Mouse (Mus musculus): ENCODE results near the gene Mvb12b.

The Mvb12b gene

GRCm38 (mm10) chr2:33817663-33818346 is 69.9 kb downstream of the Mvb12b start:
- in situ Hi-C loops (cut with MboI, MseI), result no loop called here

DNA sequence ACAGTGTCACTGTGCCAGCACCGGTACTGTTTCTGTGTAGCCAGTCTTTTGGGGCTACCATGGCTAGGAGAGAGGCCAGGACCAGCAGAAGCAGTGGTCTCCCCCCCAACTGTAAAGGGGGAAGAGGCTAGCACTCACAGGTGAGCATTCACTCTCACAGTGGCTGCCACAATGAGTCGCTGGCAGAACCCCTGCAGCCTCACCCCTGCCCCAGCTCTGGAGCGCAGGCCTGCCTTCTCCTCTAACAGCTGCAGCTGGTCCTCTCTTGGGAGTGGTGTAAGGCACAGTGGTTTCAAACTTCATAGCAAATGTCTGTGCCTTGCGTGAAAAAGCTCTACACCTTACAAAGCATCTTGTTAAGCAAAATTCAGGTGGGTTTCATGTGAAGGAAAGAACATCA is 70.7 kb downstream of the Mvb12b start:
- in situ Hi-C loops (cut with MboI, MseI), result no loop called here

GRCm38 (mm10) chr2:33814581-33814980 is 73.2 kb downstream of the Mvb12b start:
- in situ Hi-C loops (cut with MboI, MseI), result no loop called here

DNA sequence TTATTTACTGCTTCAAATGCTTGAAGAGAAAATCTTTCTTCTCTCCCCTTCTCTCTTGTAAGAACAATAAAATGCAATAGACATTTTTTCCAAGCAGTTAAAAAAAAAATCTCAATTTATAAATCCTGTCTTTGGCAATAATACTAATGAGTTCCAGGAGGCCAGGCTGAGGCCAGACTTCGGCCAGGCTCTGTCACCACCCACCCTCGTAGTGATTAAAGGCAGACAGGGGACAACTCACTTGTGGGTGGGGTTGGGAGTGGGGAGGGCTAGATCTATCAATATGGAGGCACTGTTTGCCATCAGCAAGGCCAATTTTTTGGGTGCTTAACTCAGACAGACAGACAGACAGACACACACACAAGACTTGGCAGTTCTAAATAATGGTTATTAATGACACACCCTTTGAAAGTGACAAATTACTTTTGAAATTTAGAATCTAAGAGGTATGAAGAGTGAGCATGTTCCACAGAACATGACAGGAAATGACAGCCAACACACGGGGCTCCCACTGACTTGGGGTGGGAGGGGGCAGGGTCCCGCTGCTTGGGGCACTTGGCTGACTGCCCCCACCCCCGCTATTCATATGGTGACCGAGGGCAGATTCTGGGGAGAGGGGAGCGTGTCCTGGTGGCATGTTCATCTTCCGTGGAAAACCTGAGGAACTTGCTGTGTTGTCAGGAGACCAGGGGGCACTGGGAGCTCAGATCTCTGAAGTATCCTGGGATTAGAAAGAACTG is 74.1 kb downstream of the Mvb12b start:
- in situ Hi-C loops (cut with MboI, MseI), result no loop called here

GRCm38 (mm10) chr2:33812980-33813379 is 74.8 kb downstream of the Mvb12b start:
- in situ Hi-C loops (cut with MboI, MseI), result no loop called here

- in situ Hi-C loops (cut with MboI, MseI), result no loop called here
These were observed 76.3 kb downstream of the Mvb12b start for GRCm38 (mm10) chr2:33811349-33811890.

DNA sequence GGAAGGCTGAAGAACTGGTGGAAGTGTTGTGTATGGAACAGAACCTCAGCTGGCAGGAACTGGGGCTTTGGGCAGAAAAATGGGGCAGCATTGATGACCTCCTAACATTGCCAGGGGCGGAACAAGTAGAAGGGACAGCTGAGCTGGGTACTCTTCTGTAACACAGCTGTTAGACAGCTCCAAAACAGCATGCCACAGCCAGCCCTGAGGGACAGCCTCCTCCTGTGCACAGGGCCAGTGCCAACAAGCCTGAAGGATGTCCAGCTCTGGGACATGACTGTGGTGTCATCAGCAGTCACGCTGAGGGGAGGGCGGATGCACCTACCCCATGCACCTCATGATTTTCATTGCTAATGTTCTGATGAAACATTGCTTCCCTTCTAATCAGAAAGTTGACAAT is 78.7 kb downstream of the Mvb12b start:
- in situ Hi-C loops (cut with MboI, MseI), result no loop called here

DNA sequence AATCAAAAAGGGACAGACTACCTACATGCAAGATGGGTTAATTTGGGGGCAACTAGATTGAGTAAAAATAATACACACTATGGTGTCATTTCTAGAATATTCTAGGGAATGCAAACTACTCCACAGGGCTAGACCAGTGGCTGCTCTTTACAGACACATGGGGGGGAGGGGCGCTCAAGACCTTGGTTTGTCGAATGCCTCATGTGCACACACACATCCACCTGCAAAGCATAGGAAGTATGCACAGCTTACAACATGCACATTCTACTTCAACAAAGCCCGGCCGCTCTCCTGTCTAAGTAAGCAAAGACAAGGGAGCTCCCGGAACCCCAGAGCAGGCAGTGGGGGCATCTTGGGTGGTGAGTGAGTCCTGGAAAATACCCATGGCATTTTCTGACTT is 79.7 kb downstream of the Mvb12b start:
- in situ Hi-C loops (cut with MboI, MseI), result no loop called here

GRCm38 (mm10) chr2:33805640-33806039 is 82.1 kb downstream of the Mvb12b start:
- in situ Hi-C loops (cut with MboI, MseI), result no loop called here

DNA sequence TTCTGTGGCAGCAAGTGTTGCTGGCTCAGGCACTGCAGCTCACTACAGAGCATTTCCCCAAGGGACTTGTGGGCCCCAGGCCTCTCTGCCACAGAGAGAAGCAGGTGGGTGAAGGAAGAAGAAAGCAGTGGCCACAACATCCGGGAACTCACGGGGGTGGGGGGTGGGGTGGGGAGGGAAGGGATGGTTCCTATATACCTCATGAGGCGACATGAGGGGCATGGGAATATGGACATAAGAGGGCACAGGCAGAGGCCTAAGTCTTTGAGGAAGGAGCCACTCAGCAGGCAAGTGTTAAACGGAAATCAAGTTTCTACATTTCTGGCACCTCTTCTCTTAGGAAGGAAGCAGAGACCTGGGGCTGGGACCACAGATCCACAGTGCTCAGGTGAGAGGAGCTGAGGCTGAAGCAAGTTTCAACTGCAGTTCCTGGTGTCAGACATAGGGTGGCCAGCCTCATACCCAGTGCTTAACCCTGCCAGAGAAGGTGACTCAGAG is 84.0 kb downstream of the Mvb12b start:
- in situ Hi-C loops (cut with MboI, MseI), result no loop called here

- in situ Hi-C loops (cut with MboI, MseI), result no loop called here
These were observed 84.6 kb downstream of the Mvb12b start for GRCm38 (mm10) chr2:33803083-33803615.

DNA sequence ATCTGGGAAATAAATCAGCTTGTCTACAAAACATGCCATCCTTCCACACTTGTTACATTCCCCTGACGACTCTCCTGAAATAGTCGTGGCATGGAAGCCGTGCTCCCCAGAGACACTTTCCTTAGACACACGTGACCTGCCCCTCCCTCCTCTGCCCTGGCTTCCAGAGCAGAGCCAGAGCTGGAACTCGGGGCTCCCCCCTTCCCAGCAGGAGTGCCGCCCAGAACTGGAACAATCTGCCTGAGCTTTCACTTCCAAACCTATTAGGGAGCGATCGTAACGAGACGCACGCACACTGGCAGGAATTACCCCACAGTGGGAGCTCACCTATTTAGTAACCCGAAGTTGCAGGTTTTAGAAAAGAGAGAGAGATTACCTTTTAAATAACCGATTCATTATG is 86.0 kb downstream of the Mvb12b start:
- in situ Hi-C loops (cut with MboI, MseI), result no loop called here

DNA sequence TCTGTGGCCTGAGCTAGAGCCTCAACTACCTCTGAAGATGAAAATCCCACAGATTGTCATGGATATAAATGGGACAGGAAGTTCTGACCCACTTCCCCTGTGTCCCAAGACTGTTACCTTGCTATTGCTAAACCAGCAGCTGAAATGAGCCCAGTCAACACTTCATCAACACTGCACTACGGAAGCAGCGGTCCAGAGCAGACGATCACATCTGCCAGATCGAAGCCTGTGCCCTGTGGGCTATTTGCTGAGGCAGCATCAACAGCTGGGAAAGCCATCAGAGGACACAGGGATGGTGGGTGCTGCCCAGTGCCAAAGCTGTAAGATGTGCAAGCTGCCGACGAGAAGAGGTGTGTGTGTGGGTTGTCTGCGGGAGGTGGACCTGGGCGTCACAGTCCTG is 86.4 kb downstream of the Mvb12b start:
- in situ Hi-C loops (cut with MboI, MseI), result no loop called here

DNA sequence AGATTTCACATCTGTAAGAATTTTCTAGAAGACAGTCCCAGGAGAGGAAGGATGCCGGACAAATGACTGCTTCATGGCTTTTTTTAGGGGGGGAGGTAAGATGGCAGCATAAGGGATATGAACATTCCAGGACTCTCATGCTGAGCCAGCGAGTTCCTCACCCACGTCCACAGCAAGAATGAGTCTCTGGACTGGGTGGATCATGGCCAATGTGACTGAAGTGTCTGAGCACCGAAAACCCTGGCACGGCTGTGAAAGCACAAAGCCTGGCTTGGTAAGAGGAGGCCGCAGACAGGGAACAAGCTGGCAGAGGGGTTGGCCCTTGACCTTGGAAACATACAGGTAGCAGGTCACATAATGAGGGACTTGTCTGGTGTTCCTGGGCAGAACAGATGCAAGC is 87.5 kb downstream of the Mvb12b start:
- in situ Hi-C loops (cut with MboI, MseI), result no loop called here

DNA sequence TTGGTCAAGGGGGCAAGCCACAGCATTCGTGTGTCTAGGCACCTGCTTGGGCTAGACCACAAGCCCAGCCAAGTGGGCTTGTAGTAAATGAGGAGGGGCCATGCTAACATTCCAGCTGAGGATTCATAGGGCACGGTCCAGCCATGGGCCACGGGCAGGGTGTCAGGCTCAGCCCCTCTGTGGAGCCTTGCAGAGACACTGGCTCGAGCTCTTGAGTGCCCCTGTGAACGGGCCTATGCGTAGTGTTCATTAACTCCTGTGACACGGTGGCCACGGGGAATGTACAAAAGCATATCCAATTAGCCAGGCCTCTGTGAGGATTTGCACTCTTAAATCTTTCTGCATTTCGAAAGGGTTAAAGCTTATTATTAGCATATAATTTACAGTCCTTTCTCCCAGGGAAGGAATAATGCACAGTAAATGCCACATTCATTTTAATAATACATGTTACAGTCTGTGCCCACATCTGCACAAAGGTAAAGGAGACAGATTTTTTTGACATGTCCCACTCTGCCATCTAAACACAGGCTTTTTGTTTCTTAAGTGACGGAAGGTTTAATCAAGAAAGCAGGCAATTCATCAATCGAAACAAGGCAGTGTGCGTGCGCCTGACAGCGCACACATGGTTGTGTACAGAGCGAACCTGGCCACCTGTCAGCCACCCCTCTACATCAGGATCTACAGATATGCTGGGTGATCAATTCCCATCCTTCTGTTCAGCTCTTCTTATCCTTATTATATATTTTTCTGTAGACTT is 91.9 kb downstream of the Mvb12b start:
- in situ Hi-C loops (cut with MboI, MseI), result no loop called here

- in situ Hi-C loops (cut with MboI, MseI), result no loop called here
These were observed 92.7 kb downstream of the Mvb12b start for GRCm38 (mm10) chr2:33795001-33795580.

GRCm38 (mm10) chr2:33794483-33794882 is 93.3 kb downstream of the Mvb12b start:
- in situ Hi-C loops (cut with MboI, MseI), result no loop called here

DNA sequence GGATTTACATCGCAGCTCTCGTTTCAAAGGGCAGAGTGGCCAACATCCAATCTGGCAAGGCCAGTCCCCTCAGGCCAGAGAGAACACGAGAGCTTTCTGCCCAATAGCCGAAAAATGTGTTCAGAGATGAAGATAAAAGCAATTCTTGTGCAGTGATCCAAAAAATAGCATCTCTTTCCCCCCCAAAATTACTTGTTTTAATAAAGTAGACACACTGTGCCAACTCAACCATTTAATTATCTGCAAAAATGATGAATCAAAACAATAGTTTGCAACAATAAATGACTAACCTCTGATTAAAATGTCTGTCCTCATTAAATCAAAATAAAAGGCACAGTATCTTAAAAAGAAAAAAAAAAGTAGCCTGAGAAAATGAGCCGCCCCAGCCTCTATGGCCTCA is 97.4 kb downstream of the Mvb12b start:
- in situ Hi-C loops (cut with MboI, MseI), result no loop called here

DNA sequence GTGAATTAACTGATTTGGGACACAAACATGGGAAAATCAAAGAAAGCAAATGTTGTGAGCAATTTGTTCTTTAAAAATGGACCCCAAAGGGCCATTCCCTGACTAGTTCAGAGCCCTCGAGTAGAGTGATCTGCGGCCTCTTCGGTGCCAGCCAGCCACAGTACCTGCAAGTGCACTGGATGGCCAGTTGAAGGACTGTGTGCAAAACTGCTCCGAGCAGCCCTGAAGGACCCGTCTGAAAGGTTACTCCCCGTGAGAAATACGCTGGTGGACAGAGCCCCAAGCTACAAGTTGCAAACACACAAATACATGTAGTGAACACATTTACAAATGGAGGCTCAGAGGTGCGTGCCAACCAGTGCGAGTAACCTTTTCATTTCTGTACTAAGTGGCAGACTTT is 98.0 kb downstream of the Mvb12b start:
- in situ Hi-C loops (cut with MboI, MseI), result no loop called here

DNA sequence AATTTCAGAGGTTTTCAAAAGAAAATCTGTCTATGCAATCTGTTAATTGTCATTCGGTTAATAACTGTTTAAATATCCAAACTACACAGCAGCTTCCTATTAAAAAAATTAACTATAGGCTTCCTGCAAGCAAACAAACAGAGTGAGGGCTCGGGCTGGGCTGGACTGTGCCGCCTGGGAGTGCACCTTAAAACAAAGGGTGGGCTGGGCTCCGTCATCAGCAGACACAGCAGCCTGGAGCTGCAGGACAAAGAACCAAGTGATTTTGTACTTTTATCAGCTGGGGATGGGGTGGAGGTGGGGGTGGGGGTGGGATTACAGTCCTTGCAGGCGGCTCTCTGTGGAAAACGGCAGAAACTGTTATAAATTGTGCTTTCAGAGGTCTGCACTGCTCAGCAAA is 98.5 kb downstream of the Mvb12b start:
- in situ Hi-C loops (cut with MboI, MseI), result no loop called here

GRCm38 (mm10) chr2:33788851-33789250 is 98.9 kb downstream of the Mvb12b start:
- in situ Hi-C loops (cut with MboI, MseI), result no loop called here

DNA sequence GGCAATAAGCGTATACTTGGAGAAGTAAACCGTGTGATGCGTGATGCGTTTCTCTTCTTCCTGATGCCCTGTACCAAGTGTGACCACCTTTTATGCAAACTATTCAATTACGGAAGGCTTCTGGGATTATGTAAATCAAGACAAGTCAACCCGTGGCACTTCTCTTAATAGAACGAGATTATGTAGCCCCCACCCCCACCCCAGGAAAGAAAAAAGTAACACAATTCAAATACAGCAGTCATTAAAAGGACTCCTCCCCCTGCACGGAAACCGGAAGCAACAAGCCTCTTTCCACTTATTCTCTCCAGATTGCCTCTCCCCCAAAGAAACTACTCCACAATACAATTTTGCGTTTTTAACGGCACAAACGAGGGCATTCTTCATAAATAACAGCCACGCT is 99.6 kb downstream of the Mvb12b start:
- in situ Hi-C loops (cut with MboI, MseI), result no loop called here
